Mouse (Mus musculus) erythroblast, embryonic 14.5 days (primary cell): ENCODE data around the gene Tmem170.

Experiments
- GATA1 ChIP-seq: IDR thresholded peaks from 2 replicates; pipeline ENCODE4 v1.6.1; 2012; ENCODE audit warnings: low read length, inconsistent platforms, mixed read lengths
- TAL1 ChIP-seq: IDR thresholded peaks from 3 replicates; pipeline ENCODE4 v1.6.1; 2012; ENCODE audit warnings: low read length, inconsistent platforms, mixed read lengths

GRCm38 (mm10) chr8:111919663-111920062 is 43.1 kb upstream of the Tmem170 start:
- TF ChIP-seq GATA1 (no peak), TAL1 (no peak)
